Mouse (Mus musculus): ENCODE results near the gene AI481877. TPM values are rescaled to one million over a fixed set of nuclear protein-coding genes. Genes with fewer than 3 reads are reported as not detected.

AI481877 gene
- polyA plus RNA-seq, 1 experiment from 2014 or later, result not detected

GRCm38 (mm10) chr4:59164034-59164433 lies 25.3 kb upstream of the AI481877 start:
- Histone ChIP-seq H3K36me3 (replicated peaks) (no peaks in the 10 kb centered on the region), H3K9me3 (no peaks in the 10 kb centered on the region), H3K4me3 (no peak overlapping the region), H3K4me1 (peaks cover 3% of the 10 kb centered on the region; the same call in 1 of the 2 replicates), H3K27ac (no peak overlapping the region), H3K27me3 (ENCODE audit: poor library complexity, severe bottlenecking) (no peaks in the 10 kb centered on the region)
- WGBS, result 89% methylated on average over 2 of the region's 2 CpGs
- no peak for DNase-seq (ENCODE audit: extremely low spot score, low spot score)

GRCm38 (mm10) chr4:59160959-59161670 lies 22.3 kb upstream of the AI481877 start:
- H3K27me3 ChIP-seq (ENCODE audit: poor library complexity, severe bottlenecking), result no peaks in the 10 kb centered on the region
- no peaks in the 10 kb centered on the region for H3K9me3 ChIP-seq
- H3K27ac ChIP-seq, result no peak overlapping the region
- H3K4me3 ChIP-seq, result no peak overlapping the region
- no peak for DNase-seq (ENCODE audit: extremely low spot score, low spot score)
- peaks cover 3% of the 10 kb centered on the region; the same call in 1 of the 2 replicates for H3K4me1 ChIP-seq
- WGBS, result 84% methylated on average over 8 of the region's 8 CpGs
- no peaks in the 10 kb centered on the region for H3K36me3 ChIP-seq (replicated peaks)

- no peak overlapping the region for H3K27ac ChIP-seq
- 89% methylated on average over 5 of the region's 5 CpGs for WGBS
- no peaks in the 10 kb centered on the region for H3K36me3 ChIP-seq (replicated peaks)
- H3K9me3 ChIP-seq, result no peaks in the 10 kb centered on the region
- DNase-seq (ENCODE audit: extremely low spot score, low spot score), result no peak
- H3K4me3 ChIP-seq, result no peak overlapping the region
- H3K27me3 ChIP-seq (ENCODE audit: poor library complexity, severe bottlenecking), result no peaks in the 10 kb centered on the region
- peaks cover 3% of the 10 kb centered on the region; the same call in 1 of the 2 replicates for H3K4me1 ChIP-seq
These were observed 21.5 kb upstream of the AI481877 start for GRCm38 (mm10) chr4:59160289-59160688.

- no peaks in the 10 kb centered on the region for H3K4me1 ChIP-seq
- no peaks in the 10 kb centered on the region for H3K27me3 ChIP-seq (ENCODE audit: poor library complexity, severe bottlenecking)
- no peaks in the 10 kb centered on the region for H3K9me3 ChIP-seq
- no peak overlapping the region for H3K4me3 ChIP-seq
- WGBS, result 79% methylated on average over 2 of the region's 2 CpGs
- H3K36me3 ChIP-seq (replicated peaks), result no peaks in the 10 kb centered on the region
- DNase-seq (ENCODE audit: extremely low spot score, low spot score), result no peak
- H3K27ac ChIP-seq, result no peak overlapping the region
These were observed 18.9 kb upstream of the AI481877 start for GRCm38 (mm10) chr4:59157654-59158053.

- Histone ChIP-seq H3K4me1 (no peaks in the 10 kb centered on the region), H3K27ac (no peak overlapping the region), H3K9me3 (no peaks in the 10 kb centered on the region), H3K36me3 (replicated peaks) (no peaks in the 10 kb centered on the region), H3K27me3 (ENCODE audit: poor library complexity, severe bottlenecking) (no peaks in the 10 kb centered on the region), H3K4me3 (no peak overlapping the region)
- DNase-seq (ENCODE audit: extremely low spot score, low spot score), result no peak
- WGBS, result 82% methylated on average over 7 of the region's 7 CpGs
These were observed 18.3 kb upstream of the AI481877 start for GRCm38 (mm10) chr4:59156897-59157592.

- Histone ChIP-seq H3K9me3 (no peaks in the 10 kb centered on the region), H3K36me3 (replicated peaks) (no peaks in the 10 kb centered on the region), H3K4me3 (no peak overlapping the region), H3K27ac (no peak overlapping the region), H3K27me3 (ENCODE audit: poor library complexity, severe bottlenecking) (no peaks in the 10 kb centered on the region), H3K4me1 (no peaks in the 10 kb centered on the region)
- 81% methylated on average over 1 of the region's 1 CpGs for WGBS
- DNase-seq (ENCODE audit: extremely low spot score, low spot score), result no peak
These were observed 13.2 kb upstream of the AI481877 start for GRCm38 (mm10) chr4:59151953-59152352.

GRCm38 (mm10) chr4:59150907-59151306 lies 12.1 kb upstream of the AI481877 start:
- WGBS, result 82% methylated on average over 5 of the region's 5 CpGs
- no peaks in the 10 kb centered on the region for H3K4me1 ChIP-seq
- no peak overlapping the region for H3K4me3 ChIP-seq
- no peaks in the 10 kb centered on the region for H3K36me3 ChIP-seq (replicated peaks)
- DNase-seq (ENCODE audit: extremely low spot score, low spot score), result no peak
- no peaks in the 10 kb centered on the region for H3K9me3 ChIP-seq
- H3K27ac ChIP-seq, result no peak overlapping the region
- no peaks in the 10 kb centered on the region for H3K27me3 ChIP-seq (ENCODE audit: poor library complexity, severe bottlenecking)

GRCm38 (mm10) chr4:59149043-59149442 lies 10.3 kb upstream of the AI481877 start:
- no peaks in the 10 kb centered on the region for H3K27me3 ChIP-seq (ENCODE audit: poor library complexity, severe bottlenecking)
- no peaks in the 10 kb centered on the region for H3K36me3 ChIP-seq (replicated peaks)
- H3K27ac ChIP-seq, result no peak overlapping the region
- no peaks in the 10 kb centered on the region for H3K4me1 ChIP-seq
- H3K4me3 ChIP-seq, result no peak overlapping the region
- WGBS, result 88% methylated on average over 5 of the region's 5 CpGs
- H3K9me3 ChIP-seq, result no peaks in the 10 kb centered on the region
- no peak for DNase-seq (ENCODE audit: extremely low spot score, low spot score)

- WGBS, result 85% methylated on average over 4 of the region's 4 CpGs
- no peak overlapping the region for H3K4me3 ChIP-seq
- no peaks in the 10 kb centered on the region for H3K36me3 ChIP-seq (replicated peaks)
- no peak overlapping the region for H3K27ac ChIP-seq
- H3K4me1 ChIP-seq, result no peaks in the 10 kb centered on the region
- H3K27me3 ChIP-seq (ENCODE audit: poor library complexity, severe bottlenecking), result no peaks in the 10 kb centered on the region
- no peak for DNase-seq (ENCODE audit: extremely low spot score, low spot score)
- no peaks in the 10 kb centered on the region for H3K9me3 ChIP-seq
These were observed 9.8 kb downstream of the AI481877 start for GRCm38 (mm10) chr4:59128935-59129334.

GRCm38 (mm10) chr4:59125053-59125452 lies 13.7 kb downstream of the AI481877 start:
- H3K27me3 ChIP-seq (ENCODE audit: poor library complexity, severe bottlenecking), result no peaks in the 10 kb centered on the region
- 91% methylated on average over 1 of the region's 1 CpGs for WGBS
- H3K36me3 ChIP-seq (replicated peaks), result no peaks in the 10 kb centered on the region
- H3K9me3 ChIP-seq, result no peaks in the 10 kb centered on the region
- no peak overlapping the region for H3K4me3 ChIP-seq
- H3K4me1 ChIP-seq, result no peaks in the 10 kb centered on the region
- H3K27ac ChIP-seq, result no peak overlapping the region
- DNase-seq (ENCODE audit: extremely low spot score, low spot score), result no peak

GRCm38 (mm10) chr4:59123557-59123956 lies 15.2 kb downstream of the AI481877 start:
- Histone ChIP-seq H3K4me1 (no peaks in the 10 kb centered on the region), H3K4me3 (no peak overlapping the region), H3K27me3 (ENCODE audit: poor library complexity, severe bottlenecking) (no peaks in the 10 kb centered on the region), H3K27ac (no peak overlapping the region), H3K36me3 (replicated peaks) (no peaks in the 10 kb centered on the region), H3K9me3 (no peaks in the 10 kb centered on the region)
- DNase-seq (ENCODE audit: extremely low spot score, low spot score), result no peak

- no peak overlapping the region for H3K27ac ChIP-seq
- no peaks in the 10 kb centered on the region for H3K36me3 ChIP-seq (replicated peaks)
- no peak overlapping the region for H3K4me3 ChIP-seq
- no peaks in the 10 kb centered on the region for H3K4me1 ChIP-seq
- H3K9me3 ChIP-seq, result no peaks in the 10 kb centered on the region
- no peak for DNase-seq (ENCODE audit: extremely low spot score, low spot score)
- H3K27me3 ChIP-seq (ENCODE audit: poor library complexity, severe bottlenecking), result no peaks in the 10 kb centered on the region
- 94% methylated on average over 24 of the region's 24 CpGs for WGBS
These were observed 20.9 kb downstream of the AI481877 start for GRCm38 (mm10) chr4:59117644-59118495.

GRCm38 (mm10) chr4:59108721-59109120 lies 30.1 kb downstream of the AI481877 start:
- Histone ChIP-seq H3K27me3 (ENCODE audit: poor library complexity, severe bottlenecking) (no peaks in the 10 kb centered on the region), H3K27ac (no peak overlapping the region), H3K9me3 (no peaks in the 10 kb centered on the region), H3K4me3 (no peak overlapping the region), H3K4me1 (no peaks in the 10 kb centered on the region), H3K36me3 (replicated peaks) (no peaks in the 10 kb centered on the region)
- DNase-seq (ENCODE audit: extremely low spot score, low spot score), result no peak
- WGBS, result 85% methylated on average over 4 of the region's 4 CpGs

Measured in forebrain, embryonic 10.5 days (tissue).